Mouse (Mus musculus) stomach, embryonic 14.5 days (tissue): ENCODE measurements around the gene Entpd1. TPM values are rescaled to one million over a fixed set of nuclear protein-coding genes. Genes with fewer than 3 reads are reported as not detected.
A peak's percentile ranks its signal among the peaks of the same experiment; 100 is the strongest.
"Not testable (repeated sequence)": the region's sequence is repeated elsewhere in the genome, so short reads cannot be mapped to it uniquely, and the experiment has no call there.

Source experiments
- ATAC-seq: fragments of 200-750 bp; cut with Nextera tagmentation; 2 replicates; pipeline ENCODE4 v1.8.0; 2017; ENCODE audit warnings: low read depth, moderate TSS enrichment; ENCODE audit not compliant: insufficient number of reproducible peaks, insufficient read depth, low FRiP score
- H3K27ac ChIP-seq: fragments of 300-500 bp; sonication (generic); 2 replicates; pipeline ENCODE4 v1.5.1; 2014; ENCODE audit warnings: mild to moderate bottlenecking, low read length, moderate library complexity, mixed read lengths
- H3K27me3 ChIP-seq: fragments of 300-500 bp; sonication (generic); 2 replicates; pipeline ENCODE4 v1.6.1; 2014; ENCODE audit warnings: low read length, control low read depth, mixed read lengths; ENCODE audit not compliant: control insufficient read depth, insufficient read depth
- H3K36me3 ChIP-seq: fragments of 300-500 bp; sonication (generic); 2 replicates; pipeline ENCODE4 v1.6.1; 2014; ENCODE audit warnings: mild to moderate bottlenecking, control low read depth, low read length, moderate library complexity, mixed read lengths; ENCODE audit not compliant: control insufficient read depth, insufficient read depth
- H3K4me1 ChIP-seq: fragments of 300-500 bp; sonication (generic); 2 replicates; pipeline ENCODE4 v1.6.1; 2014; ENCODE audit warnings: low read length, control low read depth, mixed read lengths; ENCODE audit not compliant: control insufficient read depth, insufficient read depth
- H3K4me2 ChIP-seq: fragments of 300-500 bp; sonication (generic); replicated peaks from 2 replicates; pipeline ENCODE4 v1.6.1; 2014; ENCODE audit warnings: low read depth, low read length, control low read depth
- H3K4me3 ChIP-seq: fragments of 300-500 bp; sonication (generic); 2 replicates; pipeline ENCODE4 v1.5.1; 2014; ENCODE audit warnings: low read depth, low read length, control low read depth
- H3K9ac ChIP-seq: fragments of 300-500 bp; sonication (generic); replicated peaks from 2 replicates; pipeline ENCODE4 v1.6.1; 2014; ENCODE audit warnings: low read depth, mild to moderate bottlenecking, control low read depth, low read length, moderate library complexity, mixed read lengths
- H3K9me3 ChIP-seq: fragments of 300-500 bp; sonication (generic); 2 replicates; pipeline ENCODE4 v1.6.1; 2016; ENCODE audit warnings: low read depth, low read length, control low read depth; ENCODE audit not compliant: control insufficient read depth
- WGBS: fragments of 180-500 bp; shearing (Covaris S2); extraction: QIAGEN DNeasy Blood & Tissue Kit; methylation state at CpG from one replicate; pipeline ENCODE4 v1.1.7; 2014; 5-methylcytosine and 5-hydroxymethylcytosine counted together
- polyA plus RNA-seq: library from polyadenylated mRNA; unstranded; fragments of >200 nt; fragmentation: Nextera tagmentation; extraction: Ambion mirVana; gene quantifications from 2 replicates; pipeline ENCODE4 v1.2.1, GENCODE M21; 2014

Entpd1 gene
- polyA plus RNA-seq, 1 experiment from 2014 or later = 11.3 TPM

DNA sequence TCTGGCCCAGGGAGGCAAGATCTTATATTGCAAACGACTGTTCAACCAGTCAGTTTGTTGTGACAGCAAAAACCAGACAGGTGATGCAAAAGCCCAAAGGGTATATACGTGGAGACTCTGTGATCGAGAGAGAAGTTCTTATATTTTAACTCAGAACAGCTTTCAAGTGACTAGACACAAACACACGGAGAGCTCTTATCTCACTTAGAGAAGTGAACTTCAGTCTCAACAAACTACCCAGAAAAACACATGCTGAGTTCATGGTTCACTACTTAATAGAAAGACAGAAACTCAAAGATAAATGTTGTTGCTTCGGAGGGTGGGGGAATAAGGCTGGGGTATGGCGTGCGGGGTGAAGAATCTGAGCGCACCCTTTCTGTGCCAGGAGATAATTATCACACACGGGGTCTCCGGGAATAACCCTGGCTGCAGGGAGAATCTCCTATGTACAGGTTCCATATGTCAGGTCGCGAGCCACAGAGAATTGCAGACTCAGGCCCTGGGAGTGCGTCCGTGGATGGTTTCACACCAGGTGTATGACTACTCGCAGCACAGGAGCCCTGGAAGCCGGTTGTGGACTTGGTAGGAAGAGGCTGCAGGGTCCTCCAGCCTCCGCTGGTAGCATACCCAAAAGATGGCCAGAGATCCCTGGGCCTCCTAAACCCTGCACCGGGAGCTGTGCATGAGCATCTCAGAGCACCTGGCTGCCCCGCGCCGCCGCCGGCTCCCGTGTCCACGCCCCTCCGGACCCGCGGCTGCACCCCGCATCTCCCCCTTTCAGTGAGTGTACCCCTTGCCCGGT lies 24.5 kb upstream of the Entpd1 start:
- Histone ChIP-seq H3K9me3 (no peaks in the 10 kb centered on the region), H3K27me3 (no peaks in the 10 kb centered on the region), H3K4me2 (peak overlapping the region; percentile 89), H3K4me3 (peak overlapping the region; percentile 90), H3K4me1 (peaks cover 7% of the 10 kb centered on the region; the same call in 1 of the 2 replicates), H3K36me3 (no peaks in the 10 kb centered on the region; the same call in none of the 2 replicates), H3K27ac (peak overlapping the region; percentile 44; the same call in 1 of the 2 replicates), H3K9ac (peak overlapping the region; percentile 71)
- WGBS = 4% methylated on average over 30 of the region's 30 CpGs
- ATAC-seq = peak; percentile 60; the same call in 1 of the 2 replicates

DNA sequence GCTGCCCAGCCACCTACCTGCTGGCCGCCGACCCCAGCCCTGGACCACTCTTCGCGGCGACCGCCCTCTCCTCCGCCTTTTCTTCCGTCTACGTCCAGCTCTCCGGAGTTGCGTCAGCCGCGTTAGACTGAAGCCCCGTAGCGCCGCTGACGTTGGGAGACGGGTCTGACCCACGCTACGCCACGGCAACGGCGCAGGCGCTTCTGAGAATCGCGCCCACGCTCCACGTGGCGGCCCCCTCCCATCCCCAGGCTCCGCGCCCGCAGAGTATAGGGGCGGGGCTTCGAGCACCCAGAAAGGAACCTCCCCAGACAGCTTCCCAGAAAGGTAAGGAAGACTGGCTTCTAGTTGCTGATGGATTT lies 23.9 kb upstream of the Entpd1 start, which contains the start of gene Aldh18a1:
Gene Aldh18a1, minus strand, starts transcription at position 171 of the 362 bp plus-strand sequence.
- peak; percentile 94 for ATAC-seq
- 0% methylated on average over 34 of the region's 34 CpGs for WGBS
- H3K27ac ChIP-seq = peak within 1 kb of the TSS; percentile 44
- peak within 1 kb of the TSS; percentile 89 for H3K4me2 ChIP-seq
- H3K36me3 ChIP-seq = no peaks in the 10 kb centered on the region; the same call in 1 of the 2 replicates
- peaks cover 7% of the 10 kb centered on the region; the same call in 1 of the 2 replicates for H3K4me1 ChIP-seq
- peak within 1 kb of the TSS; percentile 90 for H3K4me3 ChIP-seq
- H3K9ac ChIP-seq = peak within 1 kb of the TSS; percentile 71
- no peaks in the 10 kb centered on the region for H3K27me3 ChIP-seq
- no peaks in the 10 kb centered on the region for H3K9me3 ChIP-seq

DNA sequence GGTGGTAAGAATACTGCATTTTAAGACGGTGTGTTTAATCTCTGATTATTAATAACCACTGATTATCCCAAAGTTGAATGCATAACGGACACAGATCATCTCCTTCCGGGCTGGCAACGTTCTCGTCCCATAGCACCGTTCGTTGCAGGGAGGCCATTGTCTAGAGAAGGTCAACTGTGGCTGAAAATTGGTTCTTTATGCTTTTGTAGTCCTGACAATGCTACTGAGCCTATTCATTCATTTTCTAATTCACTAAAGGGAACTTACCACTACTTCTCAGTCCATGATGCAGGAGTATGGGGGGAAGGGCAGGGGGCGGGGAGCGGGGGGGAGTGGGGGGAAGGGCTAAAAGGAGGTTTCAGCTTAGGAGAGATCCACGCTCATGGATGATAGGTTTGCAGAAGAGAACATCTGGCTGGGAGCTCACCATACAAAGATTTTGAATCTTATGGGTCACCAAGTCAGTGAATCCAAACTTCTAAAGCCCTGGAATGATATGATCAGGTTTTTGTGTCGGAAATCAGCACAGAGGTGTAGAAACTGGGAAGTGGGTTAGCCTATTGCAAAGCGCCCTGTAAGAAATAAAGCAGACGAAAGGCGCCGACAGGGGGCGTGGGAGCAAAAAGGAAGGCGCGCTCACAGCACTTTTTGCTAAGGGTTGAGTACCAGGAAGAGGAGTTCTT lies 23.2 kb upstream of the Entpd1 start:
- Histone ChIP-seq H3K27me3 (no peaks in the 10 kb centered on the region), H3K4me1 (peaks cover 7% of the 10 kb centered on the region; the same call in 1 of the 2 replicates), H3K4me2 (peak overlapping the region; percentile 89), H3K27ac (peak overlapping the region; percentile 40), H3K36me3 (no peaks in the 10 kb centered on the region; the same call in 1 of the 2 replicates), H3K4me3 (peak overlapping the region; percentile 90), H3K9me3 (no peaks in the 10 kb centered on the region), H3K9ac (no peak overlapping the region; the same call in 1 of the 2 replicates)
- under 1% methylated on average over 18 of the region's 18 CpGs for WGBS
- ATAC-seq = peak; percentile 70

DNA sequence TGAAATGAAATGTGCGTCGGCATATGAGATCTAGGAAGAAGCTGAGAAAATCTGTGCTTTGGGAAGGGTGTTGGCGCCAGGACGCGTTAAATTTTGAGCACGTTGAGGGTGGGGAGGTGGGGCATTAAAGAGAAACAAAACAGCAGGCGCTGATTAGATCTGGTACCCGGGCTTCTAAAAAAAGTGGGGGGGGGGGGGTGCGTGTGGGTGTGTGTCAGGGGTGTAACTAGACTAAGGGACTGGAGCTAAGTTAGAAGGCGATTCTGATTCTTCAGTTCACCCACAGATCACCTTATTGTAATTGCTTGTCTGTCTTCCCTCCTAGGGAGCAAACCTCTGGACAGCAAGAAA lies 22.7 kb upstream of the Entpd1 start:
- peaks cover 7% of the 10 kb centered on the region; the same call in 1 of the 2 replicates for H3K4me1 ChIP-seq
- 1% methylated on average over 10 of the region's 10 CpGs for WGBS
- no peaks in the 10 kb centered on the region; the same call in 1 of the 2 replicates for H3K36me3 ChIP-seq
- peak overlapping the region; percentile 40 for H3K27ac ChIP-seq
- no peak overlapping the region; the same call in 1 of the 2 replicates for H3K9ac ChIP-seq
- no peaks in the 10 kb centered on the region for H3K27me3 ChIP-seq
- H3K9me3 ChIP-seq = no peaks in the 10 kb centered on the region
- peak overlapping the region; percentile 89 for H3K4me2 ChIP-seq
- ATAC-seq = 0 out of 2 replicates have a peak, but pooled peaks have one; percentile 5
- H3K4me3 ChIP-seq = peak overlapping the region; percentile 90

DNA sequence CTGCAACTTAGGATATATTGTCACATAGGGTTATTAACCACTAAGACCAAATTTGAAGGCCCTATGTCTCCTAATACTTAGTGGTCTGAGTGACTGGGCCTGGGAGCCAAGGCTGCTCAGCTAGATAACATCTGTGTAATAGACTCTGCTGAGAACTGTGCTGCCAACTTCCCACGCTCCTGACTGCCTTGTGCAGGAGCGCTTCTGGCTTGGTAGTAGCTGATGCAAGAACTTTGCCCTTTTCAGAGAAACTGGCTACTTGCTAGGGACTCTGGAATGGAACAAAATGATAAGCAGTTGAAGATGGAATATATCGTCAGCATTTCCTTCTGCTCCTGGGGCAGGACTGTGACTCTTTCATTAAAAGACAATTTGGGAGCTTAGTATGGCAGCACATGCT lies 16.9 kb upstream of the Entpd1 start:
- H3K9me3 ChIP-seq = no peaks in the 10 kb centered on the region
- H3K27me3 ChIP-seq = no peaks in the 10 kb centered on the region
- H3K4me3 ChIP-seq = no peak overlapping the region
- no peak overlapping the region for H3K27ac ChIP-seq
- no peak overlapping the region for H3K9ac ChIP-seq
- H3K4me1 ChIP-seq = no peaks in the 10 kb centered on the region
- no peak overlapping the region for H3K4me2 ChIP-seq
- H3K36me3 ChIP-seq = no peaks in the 10 kb centered on the region
- WGBS = 90% methylated on average over 3 of the region's 3 CpGs
- ATAC-seq = no peak

DNA sequence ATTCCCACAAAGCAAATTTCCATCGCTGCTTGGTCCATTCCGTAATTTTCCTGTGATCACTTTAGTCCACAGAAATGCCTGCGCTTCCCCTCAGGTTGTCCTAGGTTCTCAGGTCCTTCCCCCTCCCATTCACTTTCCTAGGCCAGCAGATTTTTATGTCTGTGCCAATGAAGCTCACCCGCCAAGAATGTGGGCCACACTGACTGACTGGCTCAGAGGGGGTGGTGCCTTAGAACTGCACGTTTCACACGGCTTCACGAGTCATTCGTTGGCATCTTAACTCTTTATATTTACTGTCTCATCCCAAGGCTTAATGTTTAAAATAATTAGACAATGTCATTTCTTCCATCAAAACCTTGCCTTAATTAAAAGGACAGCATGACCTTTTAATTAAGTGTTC lies 16.3 kb upstream of the Entpd1 start:
- 87% methylated on average over 8 of the region's 8 CpGs for WGBS
- H3K4me2 ChIP-seq = no peak overlapping the region
- H3K27ac ChIP-seq = no peak overlapping the region
- no peaks in the 10 kb centered on the region for H3K36me3 ChIP-seq
- no peaks in the 10 kb centered on the region for H3K9me3 ChIP-seq
- ATAC-seq = no peak
- no peaks in the 10 kb centered on the region for H3K27me3 ChIP-seq
- H3K9ac ChIP-seq = no peak overlapping the region
- H3K4me3 ChIP-seq = no peak overlapping the region
- H3K4me1 ChIP-seq = no peaks in the 10 kb centered on the region

DNA sequence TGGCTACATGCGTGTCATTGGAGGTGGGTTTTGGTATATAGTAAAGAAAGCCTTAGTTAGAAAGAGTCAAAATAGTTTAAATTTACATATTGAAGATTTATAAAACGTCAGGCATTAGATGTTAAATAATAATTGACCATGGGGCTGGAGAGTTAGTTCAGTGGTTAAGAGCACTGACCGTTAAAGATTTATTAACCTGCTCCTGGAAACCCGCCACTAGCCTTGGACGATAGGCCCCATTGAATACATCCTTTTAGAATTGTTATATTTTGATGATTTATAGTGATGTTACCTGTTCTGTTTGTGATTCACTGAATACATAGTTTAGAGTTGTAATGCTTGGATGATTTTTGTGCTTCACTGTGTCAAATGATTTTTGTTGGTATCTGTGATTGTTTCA lies 11.3 kb upstream of the Entpd1 start:
- H3K27ac ChIP-seq, ATAC-seq, H3K4me1 ChIP-seq, H3K9me3 ChIP-seq, H3K36me3 ChIP-seq, H3K4me2 ChIP-seq, H3K27me3 ChIP-seq, H3K9ac ChIP-seq, H3K4me3 ChIP-seq: not testable (repeated sequence)
- 91% methylated on average over 5 of the region's 5 CpGs for WGBS

DNA sequence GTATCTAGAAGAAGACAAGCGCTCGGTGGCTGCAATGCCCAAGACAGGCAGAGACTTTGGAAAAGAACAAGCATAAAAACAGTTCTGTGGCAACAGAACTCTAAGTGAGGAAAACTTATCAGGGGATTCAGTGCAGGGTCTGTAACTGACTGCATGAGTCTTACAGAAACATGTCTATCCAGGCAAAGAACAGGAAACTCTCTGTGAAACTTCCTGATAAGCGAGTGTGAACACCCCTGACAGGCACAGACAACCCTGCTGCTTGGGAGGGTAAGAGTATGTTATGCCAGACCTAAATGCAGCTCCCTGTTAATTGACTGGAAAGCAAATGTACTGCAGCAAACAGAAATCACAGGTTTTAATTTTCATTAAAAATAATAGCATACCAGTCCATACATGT lies 10.3 kb upstream of the Entpd1 start:
- H3K4me2 ChIP-seq = no peak overlapping the region
- no peaks in the 10 kb centered on the region for H3K4me1 ChIP-seq
- no peaks in the 10 kb centered on the region for H3K27me3 ChIP-seq
- 82% methylated on average over 3 of the region's 3 CpGs for WGBS
- peaks cover 7% of the 10 kb centered on the region; the same call in 1 of the 2 replicates for H3K36me3 ChIP-seq
- no peak for ATAC-seq
- no peaks in the 10 kb centered on the region for H3K9me3 ChIP-seq
- H3K4me3 ChIP-seq = no peak overlapping the region
- no peak overlapping the region for H3K27ac ChIP-seq
- H3K9ac ChIP-seq = no peak overlapping the region
